Mouse (Mus musculus) embryonic stem cell, embryonic (primary cell): ENCODE data around the gene Nme2.

Experiments used
- CTCF ChIA-PET, 4 experiments: fragments of 300-600 bp in 2 of 4; fragments of 350-600 bp in 2 of 4; sonication (Branson Sonifier 250); formaldehyde crosslinking; loops; one replicate each; lab custom pipeline; 2022; ENCODE audit warnings: inconsistent platforms in 2 of 4; lab: Charles Lee
- POLR2A ChIA-PET, 4 experiments: fragments of 300-600 bp in 2 of 4; fragments of 350-600 bp in 2 of 4; sonication (Branson Sonifier 250); formaldehyde crosslinking; loops; one replicate each; lab custom pipeline; 2022; ENCODE audit warnings: antibody characterized with exemption in 4 of 4, inconsistent platforms in 1 of 4; lab: Charles Lee

Nme2 gene

GRCm38 (mm10) chr11:93979502-93980049, 23.5 kb upstream of the Nme2 start:
- ChIA-PET POLR2A (interaction anchor here in 1 of 4 experiments (1.8 kb wide), 1 partner anchor 12 kb away, joined by 5 read pairs; the partner anchor contains the start of genes Gm20390 and Nme1), CTCF (interaction anchor here in 2 of 4 experiments (0.6 to 1.0 kb wide), 2 partner anchors 10 to 11 kb away, joined by 3 to 6 read pairs; partner anchors contain the start of genes Gm20390 (in 1 of the 2) and Nme1 (in 1 of the 2))

- POLR2A ChIA-PET = interaction anchor here in 3 of 4 experiments (0.5 to 4.6 kb wide), 26 partner anchors 8 to 356 kb away, joined by 3 to 31 read pairs (median 4); partner anchors contain the start of genes Tob1 (in 3 of the 3), Ankrd40 (in 1 of the 3), Nme2 (in 1 of the 3) and Spag9 (in 1 of the 3)
- CTCF ChIA-PET = no interaction called here
Measured at GRCm38 (mm10) chr11:93972951-93973350, 16.9 kb upstream of the Nme2 start.

- POLR2A ChIA-PET = interaction anchor here in 3 of 4 experiments (0.6 to 13.5 kb wide), 31 partner anchors 8 to 431 kb away, joined by 3 to 166 read pairs (median 4); partner anchors contain the start of genes Nme2 (in 2 of the 3), Spag9 (in 1 of the 3), Tob1 (in 1 of the 3) and Utp18 (in 1 of the 3)
- CTCF ChIA-PET = interaction anchor here (0.5 to 1.1 kb wide), 7 partner anchors 9 to 1017 kb away, joined by 3 to 7 read pairs (median 5); no protein-coding TSS in a partner anchor
Measured at GRCm38 (mm10) chr11:93969799-93970198, 13.7 kb upstream of the Nme2 start.

- ChIA-PET CTCF (interaction anchor here in 2 of 4 experiments (0.7 to 1.8 kb wide), 5 partner anchors 13 to 162 kb away, joined by 3 to 8 read pairs (median 3); partner anchors contain the start of gene Nme2 (in 1 of the 2)), POLR2A (interaction anchor here in 3 of 4 experiments (0.6 to 13.5 kb wide), 25 partner anchors 8 to 242 kb away, joined by 3 to 166 read pairs (median 5); partner anchors contain the start of genes Nme2 (in 3 of the 3), Tob1 (in 2 of the 3), Spag9 (in 1 of the 3) and Utp18 (in 1 of the 3))
Measured at GRCm38 (mm10) chr11:93969171-93969570, 13.1 kb upstream of the Nme2 start.

GRCm38 (mm10) chr11:93968848-93969128, 12.7 kb upstream of the Nme2 start:
- ChIA-PET POLR2A (interaction anchor here in 3 of 4 experiments (0.6 to 13.5 kb wide), 36 partner anchors 9 to 612 kb away, joined by 3 to 166 read pairs (median 6); partner anchors contain the start of genes Nme2 (in 3 of the 3), Tob1 (in 3 of the 3), Spag9 (in 2 of the 3) and Ankrd40 (in 1 of the 3)), CTCF (interaction anchor here in 3 of 4 experiments (0.6 to 1.9 kb wide), 20 partner anchors 10 to 553 kb away, joined by 3 to 9 read pairs (median 3); partner anchors contain the start of genes Mycbpap (in 1 of the 3) and Nme2 (in 1 of the 3))

GRCm38 (mm10) chr11:93968005-93968847, 12.2 kb upstream of the Nme2 start, which contains the start of the genes Gm20390 and Nme1:
Gm20390 (minus strand) TSS chr11:93968293.
Nme1 (minus strand) TSS chr11:93968521.
- POLR2A ChIA-PET = interaction anchor here (0.5 to 13.5 kb wide), 53 partner anchors 8 to 793 kb away, joined by 3 to 166 read pairs (median 4); partner anchors contain the start of genes Nme2 (in 4 of the 4), Tob1 (in 3 of the 4), Spag9 (in 2 of the 4) and Ankrd40 (in 1 of the 4)
- CTCF ChIA-PET = interaction anchor here (0.6 to 1.9 kb wide), 29 partner anchors 8 to 1570 kb away, joined by 3 to 9 read pairs (median 3); partner anchors contain the start of genes Mycbpap (in 1 of the 4) and Nme2 (in 1 of the 4)

- ChIA-PET CTCF (interaction anchor here in 2 of 4 experiments (0.6 to 1.9 kb wide), 6 partner anchors 27 to 1571 kb away, joined by 3 to 8 read pairs (median 4); no protein-coding TSS in a partner anchor), POLR2A (interaction anchor here (0.5 to 13.5 kb wide), 29 partner anchors 8 to 730 kb away, joined by 3 to 166 read pairs (median 5); partner anchors contain the start of genes Nme2 (in 4 of the 4), Tob1 (in 3 of the 4), Spag9 (in 2 of the 4) and Ankrd40 (in 1 of the 4))
Measured at GRCm38 (mm10) chr11:93967381-93967780, 11.3 kb upstream of the Nme2 start.

- ChIA-PET CTCF (interaction anchor here in 1 of 4 experiments (0.6 kb wide), 1 partner anchor 1005 kb away, joined by 4 read pairs; no protein-coding TSS in a partner anchor), POLR2A (interaction anchor here in 3 of 4 experiments (1.0 to 13.5 kb wide), 7 partner anchors 9 to 246 kb away, joined by 3 to 166 read pairs (median 4); partner anchors contain the start of genes Nme2 (in 2 of the 3) and Tob1 (in 1 of the 3))
Measured at GRCm38 (mm10) chr11:93965391-93965790, 9.3 kb upstream of the Nme2 start.

GRCm38 (mm10) chr11:93963013-93963412, 7.0 kb upstream of the Nme2 start:
- POLR2A ChIA-PET = interaction anchor here in 2 of 4 experiments (1.0 to 13.5 kb wide), 5 partner anchors 10 to 248 kb away, joined by 3 to 166 read pairs (median 5); partner anchors contain the start of genes Nme2 (in 1 of the 2) and Tob1 (in 1 of the 2)
- CTCF ChIA-PET = interaction anchor here in 3 of 4 experiments (0.6 kb wide), 3 partner anchors 22 to 918 kb away, joined by 3 read pairs; no protein-coding TSS in a partner anchor

GRCm38 (mm10) chr11:93961482-93961881, 5.4 kb upstream of the Nme2 start:
- POLR2A ChIA-PET = interaction anchor here in 2 of 4 experiments (0.7 to 13.5 kb wide), 5 partner anchors 8 to 126 kb away, joined by 3 to 166 read pairs (median 4); partner anchors contain the start of gene Nme2 (in 1 of the 2)
- CTCF ChIA-PET = interaction anchor here in 3 of 4 experiments (0.6 to 1.6 kb wide), 4 partner anchors 27 to 316 kb away, joined by 3 read pairs; no protein-coding TSS in a partner anchor

GRCm38 (mm10) chr11:93957746-93958145, 1.7 kb upstream of the Nme2 start:
- ChIA-PET POLR2A (interaction anchor here in 2 of 4 experiments (1.3 to 13.5 kb wide), 7 partner anchors 6 to 253 kb away, joined by 3 to 166 read pairs (median 9); partner anchors contain the start of genes Gm20390 (in 1 of the 2), Nme1 (in 1 of the 2), Nme2 (in 1 of the 2) and Tob1 (in 1 of the 2)), CTCF (interaction anchor here in 1 of 4 experiments (0.6 kb wide), 1 partner anchor 49 kb away, joined by 4 read pairs; no protein-coding TSS in a partner anchor)

- POLR2A ChIA-PET = interaction anchor here in 3 of 4 experiments (0.7 to 12.6 kb wide), 12 partner anchors 7 to 341 kb away, joined by 3 to 166 read pairs (median 4); partner anchors contain the start of genes Gm20390 (in 2 of the 3), Nme1 (in 2 of the 3) and Spag9 (in 1 of the 3)
- CTCF ChIA-PET = no interaction called here
Measured at GRCm38 (mm10) chr11:93957031-93957555, 1.0 kb upstream of the Nme2 start.

- ChIA-PET POLR2A (interaction anchor here (0.6 to 12.6 kb wide), 29 partner anchors 9 to 448 kb away, joined by 3 to 166 read pairs (median 4); partner anchors contain the start of genes Gm20390 (in 4 of the 4), Nme1 (in 3 of the 4), Mbtd1 (in 1 of the 4) and Spag9 (in 1 of the 4)), CTCF (interaction anchor here in 1 of 4 experiments (1.3 kb wide), 1 partner anchor 13 kb away, joined by 8 read pairs; the partner anchor contains the start of genes Gm20390 and Nme1)
Measured at GRCm38 (mm10) chr11:93955256-93956150, 556 bp downstream of the Nme2 start.

GRCm38 (mm10) chr11:93954738-93955255, 1.3 kb downstream of the Nme2 start:
- CTCF ChIA-PET = no interaction called here
- POLR2A ChIA-PET = interaction anchor here in 2 of 4 experiments (0.6 to 12.6 kb wide), 6 partner anchors 9 to 195 kb away, joined by 3 to 166 read pairs (median 4); partner anchors contain the start of genes Gm20390 (in 1 of the 2), Mbtd1 (in 1 of the 2), Nme1 (in 1 of the 2) and Utp18 (in 1 of the 2)
